Mouse (Mus musculus): Measurements from ENCODE around the gene Inafm2.
A peak's percentile ranks its signal among the peaks of the same experiment; 100 is the strongest.

The Inafm2 gene

DNA sequence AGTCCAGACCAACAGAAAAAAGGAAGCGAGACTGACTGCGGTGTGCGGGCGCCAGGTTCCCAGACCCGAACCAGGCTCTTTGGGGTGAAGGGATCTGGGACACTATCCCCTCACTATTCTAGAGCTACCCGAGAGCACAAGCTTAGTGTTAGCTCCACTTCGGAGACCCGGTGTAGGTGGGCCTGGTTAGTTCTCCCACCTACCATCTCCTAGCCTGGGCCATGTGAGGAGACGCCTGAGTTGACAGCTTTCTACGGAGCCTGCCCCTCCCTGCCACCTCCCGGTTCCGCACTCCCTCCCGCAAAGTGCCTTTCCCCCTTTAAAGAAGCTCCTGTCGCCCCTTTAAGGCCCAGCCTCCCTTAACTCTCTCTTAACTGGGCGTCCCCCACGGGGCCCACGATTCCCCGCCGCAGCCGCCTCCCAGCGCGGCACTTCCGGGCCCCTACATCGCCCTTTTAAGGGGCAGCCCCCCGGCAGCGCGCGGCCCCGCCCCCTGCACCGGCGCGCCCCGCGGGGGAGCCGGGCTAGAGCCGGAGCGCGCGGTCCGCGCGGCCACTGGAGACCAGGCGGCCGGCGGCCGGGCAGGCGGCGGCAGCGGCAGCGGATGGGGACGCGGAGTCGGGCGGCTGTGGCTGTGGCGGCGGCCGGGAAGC is at the start of gene Inafm2:
Inafm2 (plus strand) TSS at position 527 of the 653 bp plus-strand sequence.
- peak; percentile 85 for DNase-seq (ENCODE audit: low read depth)

DNA sequence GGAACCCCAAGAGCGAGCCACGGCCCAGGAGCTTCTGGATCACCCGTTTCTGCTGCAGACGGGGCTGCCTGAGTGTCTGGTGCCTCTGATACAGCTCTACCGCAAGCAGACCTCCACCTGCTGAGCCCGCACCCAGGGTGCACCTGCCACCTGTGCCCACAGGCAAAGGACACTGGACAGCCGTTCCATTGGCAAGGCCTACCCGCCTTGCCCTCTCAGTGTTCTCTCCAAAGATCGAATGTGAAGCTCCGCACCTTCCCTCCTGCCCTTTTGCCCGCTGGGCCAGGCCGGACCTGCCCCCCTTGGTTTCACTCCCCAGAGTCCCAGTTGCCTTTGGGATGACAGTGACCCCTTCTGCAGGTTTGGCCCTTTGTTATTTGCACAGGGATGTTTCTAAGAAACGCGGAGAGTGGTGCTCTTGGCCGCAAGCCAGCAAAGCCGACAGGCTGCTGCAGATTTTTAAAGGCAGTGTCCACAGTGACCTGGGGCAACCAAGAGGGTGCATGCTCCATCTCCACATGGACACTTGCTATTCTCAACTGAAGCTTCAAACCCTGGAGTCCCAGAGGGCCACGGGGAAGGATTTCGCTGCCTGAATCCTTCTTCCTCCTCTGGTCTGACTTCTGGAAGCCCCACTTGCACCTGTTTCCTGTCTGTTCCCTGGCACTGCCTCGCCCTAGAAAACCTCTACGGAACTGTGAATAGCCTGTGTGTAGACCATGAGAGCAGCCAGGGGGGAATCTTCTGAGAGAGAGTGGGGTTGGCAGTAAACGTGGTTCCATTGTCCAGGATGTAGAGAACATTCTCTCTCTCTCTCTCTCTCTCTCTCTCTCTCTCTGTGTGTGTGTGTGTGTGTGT is 48.9 kb upstream of the Inafm2 start:
- peak; percentile 45 for DNase-seq (ENCODE audit: low read depth)

DNA sequence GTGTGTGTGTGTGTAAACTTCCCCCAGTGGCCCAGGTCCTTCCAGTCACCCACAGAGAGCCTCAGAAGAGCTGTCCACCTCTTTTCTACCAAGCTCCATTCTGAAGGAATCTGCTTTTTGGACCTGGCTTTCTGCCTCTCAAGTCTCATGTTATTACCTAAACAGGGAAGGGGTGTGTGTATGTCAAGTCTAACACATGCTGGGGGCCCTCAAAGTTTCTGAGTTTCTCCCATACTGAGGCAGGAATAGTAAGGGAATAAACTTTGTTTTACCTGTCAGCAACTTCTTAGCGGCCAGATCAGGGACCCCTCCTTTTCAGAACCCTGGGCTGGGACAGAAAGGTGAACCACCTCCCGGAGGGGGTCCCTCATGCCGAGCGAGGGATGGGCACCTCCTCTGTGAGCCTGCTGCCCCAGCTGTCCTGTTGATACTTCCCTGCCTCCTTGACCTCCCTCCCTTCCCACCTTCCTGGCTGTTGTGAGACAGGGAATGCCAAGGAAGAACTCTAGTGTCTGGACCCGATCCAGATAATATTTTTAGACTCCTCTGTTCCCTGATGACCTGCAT is 48.2 kb upstream of the Inafm2 start:
- DNase-seq (ENCODE audit: low read depth), result no peak

DNA sequence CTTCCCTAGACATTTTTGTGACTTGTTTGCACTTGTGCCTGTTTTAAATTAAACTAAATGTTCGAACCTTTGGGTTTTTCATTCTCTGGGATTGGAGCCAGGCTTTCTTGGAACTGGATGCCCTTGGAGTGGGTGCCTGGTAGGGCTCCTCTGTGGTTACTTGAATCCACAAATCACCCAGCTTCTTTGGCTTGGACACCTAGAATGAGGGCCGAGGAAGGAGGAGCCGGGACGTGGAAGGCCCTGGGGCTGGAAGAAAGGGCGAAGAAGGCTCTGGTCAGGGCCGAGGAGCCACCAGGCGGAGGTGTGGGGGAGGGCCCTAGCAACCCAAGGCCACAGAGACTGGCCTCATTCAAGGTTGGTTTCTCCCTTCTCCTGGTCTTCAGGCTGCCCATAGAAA is 47.6 kb upstream of the Inafm2 start:
- DNase-seq (ENCODE audit: low read depth), result no peak

DNA sequence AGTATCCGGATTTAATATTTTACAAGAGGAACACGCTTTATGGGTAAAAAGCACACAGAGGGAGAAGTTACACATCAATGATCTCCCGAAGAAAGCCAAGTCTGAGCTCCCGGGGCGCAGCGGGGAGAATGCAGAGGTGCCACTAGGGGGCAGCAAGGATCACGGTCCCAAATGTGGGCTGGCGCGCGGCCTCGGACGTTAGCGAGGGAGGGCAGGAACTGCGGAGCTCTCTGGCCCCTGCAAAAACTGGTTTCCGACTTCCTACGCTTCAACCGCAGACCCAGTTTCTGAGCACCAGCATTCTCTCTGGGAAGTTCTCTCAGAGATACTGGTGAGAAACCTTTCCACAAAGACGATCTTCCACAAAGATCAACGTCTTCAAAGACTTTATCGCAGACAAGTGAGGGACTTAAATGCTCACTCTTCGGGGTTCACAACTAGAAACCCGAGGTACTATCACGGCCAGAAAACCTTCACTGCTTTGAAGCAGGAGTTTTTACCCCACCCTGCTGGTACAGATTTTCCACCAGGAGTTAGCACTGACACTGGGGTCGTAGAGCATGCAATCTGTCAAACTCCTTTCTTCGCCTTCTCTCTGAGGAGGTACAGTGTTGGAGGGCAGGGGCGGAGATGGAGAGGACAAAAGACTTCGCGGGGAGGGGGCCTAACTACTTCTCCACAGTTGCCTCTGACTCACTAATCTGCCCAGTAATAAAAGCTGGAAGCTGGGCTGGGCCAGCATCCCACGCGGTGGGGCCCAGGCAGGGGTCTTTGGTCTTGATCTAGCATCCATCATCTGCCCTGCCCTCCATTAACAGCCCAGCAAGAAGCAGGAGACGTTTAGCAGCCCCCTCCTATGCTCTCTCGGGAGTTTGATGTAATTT is 45.1 kb upstream of the Inafm2 start:
- DNase-seq (ENCODE audit: low read depth), result peak; percentile 86

DNA sequence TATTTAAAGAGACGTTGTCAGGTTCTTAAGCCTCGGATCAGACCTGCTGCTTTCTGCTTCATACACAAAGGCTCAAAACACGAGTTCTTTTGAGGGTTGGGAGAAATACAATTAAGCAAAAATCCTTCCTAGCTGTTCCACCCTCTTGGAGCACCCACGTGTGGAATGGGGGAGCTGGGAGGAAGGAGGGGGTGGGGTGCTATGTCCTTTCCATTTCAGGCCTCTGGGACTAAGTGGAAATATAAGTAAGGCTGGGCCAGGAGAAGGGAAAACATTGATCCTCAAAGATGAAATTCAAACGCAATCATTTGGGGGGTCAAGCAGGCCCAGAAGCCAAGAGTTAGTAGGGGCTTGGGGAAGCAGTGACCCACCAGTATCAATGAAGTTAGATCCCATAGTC is 44.4 kb upstream of the Inafm2 start:
- no peak for DNase-seq (ENCODE audit: low read depth)

DNA sequence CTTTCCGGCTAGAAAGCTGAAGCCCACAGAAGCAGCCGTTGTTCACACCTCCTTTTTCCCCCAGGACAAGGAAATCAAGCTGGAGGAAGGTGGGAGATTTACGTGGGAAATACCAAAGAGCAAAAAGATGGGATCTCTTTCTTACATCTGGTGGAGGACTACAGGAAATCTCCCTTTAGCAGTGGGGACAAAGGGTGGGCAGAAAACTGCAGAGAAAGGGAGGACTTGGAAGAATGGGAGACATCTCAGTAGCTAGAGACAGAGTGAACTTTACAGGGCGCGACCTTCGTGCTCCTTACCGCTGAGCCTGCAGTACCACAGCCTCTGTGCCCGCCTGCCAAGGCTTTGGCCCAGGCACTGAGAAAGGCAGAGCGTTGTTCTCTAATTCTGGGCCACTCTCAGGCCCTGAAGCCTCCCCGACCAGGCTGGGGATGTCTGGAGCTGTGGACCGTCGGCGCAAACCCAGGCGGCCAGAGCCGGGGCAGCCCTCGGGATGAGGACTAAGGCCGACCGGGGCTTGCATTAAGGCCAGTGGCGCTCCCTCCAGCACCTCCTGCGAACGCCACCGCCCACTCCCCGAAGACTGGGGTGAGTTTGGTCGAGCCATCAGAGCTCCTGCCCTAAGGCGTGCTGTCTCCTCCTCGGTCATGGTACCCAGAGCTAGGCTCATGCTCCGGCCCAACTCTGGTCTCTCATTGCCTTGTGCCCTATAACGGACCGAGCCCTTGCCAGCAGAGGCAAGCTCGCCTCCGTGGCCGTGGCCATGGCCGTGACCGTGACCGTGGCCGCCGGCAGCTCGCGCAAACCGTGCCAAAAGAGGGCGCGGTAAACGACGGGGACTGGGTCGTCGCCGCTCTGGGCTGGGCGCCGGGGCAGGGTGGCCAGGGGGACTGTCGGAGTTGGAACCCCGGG is 43.3 kb upstream of the Inafm2 start:
- DNase-seq (ENCODE audit: low read depth), result peak; percentile 34

DNA sequence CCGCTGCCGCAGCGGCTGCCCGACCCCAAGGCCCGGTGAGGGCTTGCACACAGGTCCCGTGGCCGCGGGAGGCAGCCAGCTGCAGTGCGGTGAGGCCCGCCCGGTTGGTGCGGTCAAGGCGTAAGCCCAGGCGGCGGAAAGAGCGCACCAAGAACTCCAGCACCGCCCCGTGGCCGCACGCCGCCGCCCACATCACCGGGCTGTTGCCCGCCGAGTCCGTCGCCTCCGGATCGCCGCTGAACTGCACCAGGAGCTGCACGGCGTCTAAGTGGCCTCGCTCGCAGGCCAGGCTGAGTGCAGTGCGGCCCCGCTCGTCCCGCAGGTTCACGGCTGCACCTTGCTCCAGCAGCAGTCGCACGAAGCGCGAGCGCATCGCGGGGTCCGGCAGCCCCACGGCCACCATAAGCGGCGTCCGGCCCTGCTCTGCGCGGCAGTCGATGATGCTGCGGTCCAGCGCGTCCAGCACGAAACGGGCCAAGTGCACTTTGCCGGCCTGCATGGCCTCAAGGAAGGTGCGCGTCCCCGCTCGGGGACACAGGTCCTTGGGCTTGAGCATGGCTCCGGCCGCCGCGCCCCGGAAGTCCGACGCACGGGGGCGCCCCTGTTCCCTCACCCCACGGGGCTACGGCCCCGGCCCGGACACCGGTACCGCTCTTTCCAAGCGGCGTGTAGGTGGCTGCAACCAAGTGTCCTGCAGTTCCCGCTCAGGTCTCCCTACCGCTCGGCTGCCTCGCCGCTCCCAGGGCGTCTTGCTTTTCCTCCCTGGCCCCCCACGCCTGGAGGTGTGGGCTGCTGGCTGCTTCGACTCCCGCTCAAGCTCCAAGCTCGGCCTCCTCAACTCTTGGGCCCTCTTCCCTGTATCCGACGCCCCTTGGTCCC is 42.4 kb upstream of the Inafm2 start:
- peak; percentile 50 for DNase-seq (ENCODE audit: low read depth)

DNA sequence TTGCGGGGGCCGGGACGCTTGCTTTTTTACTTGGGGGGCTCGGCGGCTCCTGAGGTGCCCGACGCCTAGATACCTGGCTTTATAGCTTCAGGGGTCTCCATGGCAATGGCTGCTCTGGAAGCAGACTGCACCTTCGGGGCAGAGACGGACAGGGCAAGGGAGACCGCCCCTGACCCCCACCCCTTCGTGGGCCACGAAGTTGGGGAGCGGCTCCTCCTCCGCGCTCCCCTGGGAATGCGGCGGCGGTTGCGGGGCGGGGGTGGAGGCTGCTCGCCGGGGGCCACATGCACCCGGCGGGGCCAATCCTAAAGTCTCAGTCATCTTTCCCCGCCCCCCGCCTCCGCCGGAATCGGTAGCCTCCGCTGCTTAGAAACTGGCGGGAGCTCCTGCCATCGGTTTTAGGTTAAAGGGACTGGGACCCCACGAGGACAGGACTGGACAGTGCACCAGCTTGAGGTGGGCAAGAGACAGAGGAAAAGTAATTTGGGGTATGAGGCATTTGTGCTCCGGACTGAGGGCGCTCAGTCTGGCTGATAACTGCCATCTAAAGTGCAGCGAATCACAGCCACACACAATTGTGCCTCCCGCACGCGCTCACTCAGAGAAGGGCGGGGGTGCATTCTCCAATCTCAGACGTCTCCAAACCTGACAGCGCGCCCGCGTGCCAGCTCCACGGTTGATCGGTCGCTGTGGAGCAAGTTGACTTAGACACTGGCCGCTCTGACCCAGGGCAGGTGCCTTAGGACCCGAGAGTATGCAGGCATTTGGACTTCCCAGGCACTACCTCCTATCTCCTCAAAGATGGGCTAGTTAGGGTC is 41.4 kb upstream of the Inafm2 start, which contains the start of gene Ankrd63:
Ankrd63 (minus strand) TSS at position 51 of the 818 bp plus-strand sequence.
- DNase-seq (ENCODE audit: low read depth), result peak; percentile 51

DNA sequence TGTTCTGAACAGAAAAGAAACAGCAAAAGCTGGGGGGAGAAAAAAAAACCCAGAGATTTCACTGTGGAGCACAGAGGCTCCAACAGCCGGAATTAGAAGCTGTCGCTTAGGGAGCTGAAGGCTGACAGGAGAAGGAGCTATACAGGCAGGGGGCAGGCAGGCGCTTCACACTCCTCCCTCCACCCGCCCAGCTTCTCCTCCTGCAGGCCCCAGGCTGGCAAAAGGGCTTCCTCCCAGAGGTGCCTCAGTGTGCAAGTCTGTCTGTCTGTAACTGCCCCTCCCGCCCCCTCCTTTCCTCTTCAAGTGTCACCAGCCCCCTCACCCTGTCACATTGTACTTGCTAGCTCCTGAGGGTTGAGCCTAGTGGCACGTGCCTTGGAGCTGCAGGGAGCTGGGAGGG is 39.1 kb upstream of the Inafm2 start:
- peak; percentile 29 for DNase-seq (ENCODE audit: low read depth)

DNA sequence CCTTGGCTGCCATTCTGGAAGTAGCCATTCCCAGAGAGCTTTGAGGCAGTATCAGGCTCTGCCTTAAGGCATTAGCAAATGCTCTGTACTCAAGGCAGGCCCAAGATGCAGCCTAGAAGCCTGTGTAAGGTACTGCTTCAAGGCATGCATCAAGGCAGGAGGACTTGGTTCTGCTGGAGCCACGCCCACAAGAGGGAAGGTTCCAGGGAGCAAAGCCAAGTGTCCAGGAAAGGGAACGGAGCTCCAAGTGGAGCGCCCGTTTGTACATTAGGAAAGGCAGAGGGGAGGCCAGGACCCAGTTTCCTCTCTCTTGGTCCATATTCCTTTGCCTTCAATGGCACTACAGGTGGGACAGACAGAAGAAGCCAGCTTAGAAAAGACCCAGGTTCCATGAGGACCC is 37.1 kb upstream of the Inafm2 start:
- DNase-seq (ENCODE audit: low read depth), result no peak

DNA sequence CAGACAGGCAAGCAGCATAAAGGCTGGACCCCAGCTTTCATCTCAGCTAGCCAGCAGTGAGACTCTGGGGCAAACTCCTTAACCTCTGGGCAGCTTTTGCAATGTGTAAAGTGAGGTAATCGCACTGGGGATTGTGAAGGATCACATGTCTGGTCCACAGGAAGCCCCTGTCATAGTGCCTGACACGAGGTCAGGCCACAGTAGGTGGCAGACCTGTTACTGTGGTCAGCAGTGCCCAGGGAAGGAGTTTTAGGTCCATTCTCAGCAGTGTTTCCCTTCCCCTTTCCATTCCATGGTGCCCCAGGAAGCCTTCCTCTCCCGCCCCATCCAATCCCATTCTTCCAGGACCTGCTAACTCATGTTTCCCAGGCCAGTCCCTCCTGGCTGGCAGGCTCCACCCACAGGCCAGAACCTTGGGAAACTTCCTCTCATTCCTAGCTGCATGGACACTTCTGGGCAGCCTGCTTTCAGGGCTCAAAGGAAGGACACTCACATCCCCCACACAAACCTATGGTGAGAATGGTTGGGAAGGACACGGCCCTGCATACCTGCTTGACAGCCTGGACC is 35.8 kb upstream of the Inafm2 start:
- no peak for DNase-seq (ENCODE audit: low read depth)

DNA sequence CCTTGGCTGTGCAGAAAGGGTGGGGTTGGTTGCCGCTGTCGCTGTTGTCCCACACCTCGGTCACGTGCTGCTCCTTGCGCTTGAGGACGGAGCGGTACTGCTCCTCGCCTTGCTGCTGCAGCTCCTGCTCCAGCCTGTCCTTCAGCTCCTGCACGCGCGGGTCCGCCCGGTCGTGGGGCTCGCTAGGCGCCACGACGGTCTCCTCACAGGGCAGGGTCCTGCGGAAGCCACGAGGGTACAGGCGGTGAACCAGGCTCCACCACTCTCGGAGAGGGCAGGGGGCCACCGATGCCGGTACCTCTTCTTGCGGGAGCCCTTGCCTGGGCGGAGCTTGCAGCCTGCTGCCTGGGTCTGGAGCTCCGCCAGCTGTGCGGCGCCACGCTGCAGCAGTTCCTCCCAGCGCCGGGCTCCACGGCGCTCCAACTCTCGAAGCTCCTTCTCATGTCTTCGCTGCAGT is 34.5 kb upstream of the Inafm2 start:
- peak; percentile 43 for DNase-seq (ENCODE audit: low read depth)

DNA sequence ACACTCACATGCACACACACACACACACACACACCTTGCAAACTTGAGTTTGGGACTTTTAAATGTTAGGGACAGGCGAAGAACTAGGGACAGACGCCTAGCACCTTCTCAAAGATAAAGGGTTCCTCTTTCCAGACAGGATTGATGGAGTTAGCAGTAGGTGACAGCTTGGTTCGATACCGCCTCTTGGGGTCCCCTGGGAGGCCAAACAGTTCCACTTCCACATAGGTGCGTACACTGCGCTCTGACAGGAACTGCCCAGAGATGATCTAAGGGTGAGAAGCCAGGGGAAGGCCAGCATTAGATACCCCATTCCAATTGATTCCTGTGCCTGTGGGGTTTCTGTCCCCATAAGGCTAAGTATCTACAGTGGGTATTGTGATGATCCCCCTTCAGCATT is 31.9 kb upstream of the Inafm2 start:
- DNase-seq (ENCODE audit: low read depth), result no peak

DNA sequence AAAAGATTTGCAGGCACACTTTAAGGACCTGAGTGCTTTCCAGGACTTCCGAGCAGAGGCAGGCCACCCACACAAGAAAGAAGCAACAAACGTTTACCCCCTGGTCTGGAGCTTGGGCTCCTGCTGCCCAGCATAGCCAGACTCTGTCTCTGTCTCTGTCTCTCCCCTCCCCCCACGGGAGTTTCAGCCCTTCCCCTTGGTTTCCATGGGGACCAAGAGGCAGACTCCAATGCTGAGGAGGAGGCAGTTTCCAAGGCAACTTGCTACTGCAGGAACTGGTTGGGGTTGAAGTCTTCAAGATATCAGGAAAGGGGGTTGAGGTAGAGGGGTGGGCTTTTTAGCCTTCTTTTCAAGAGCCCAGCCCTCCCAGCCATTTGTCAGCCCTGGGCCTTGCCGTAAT is 31.3 kb upstream of the Inafm2 start:
- DNase-seq (ENCODE audit: low read depth), result no peak

DNA sequence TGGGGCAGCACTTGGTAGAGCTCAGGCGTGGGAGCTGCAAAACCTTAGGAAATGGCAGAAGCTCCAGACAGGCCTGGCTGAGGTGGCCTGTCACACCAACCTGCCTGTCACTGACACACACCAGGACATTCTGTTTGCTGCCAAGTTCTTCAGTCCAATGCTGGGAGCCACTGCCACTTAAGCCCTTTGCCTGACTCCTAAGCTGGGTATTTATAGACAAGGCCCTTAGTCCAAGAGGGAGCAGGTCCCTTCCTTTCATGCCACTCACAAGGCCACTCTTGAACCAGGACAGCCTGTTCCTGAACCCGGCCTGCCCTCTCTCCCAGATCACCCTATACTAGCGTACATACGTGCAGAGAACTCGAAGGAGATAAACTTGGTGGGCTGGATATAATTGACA is 28.9 kb upstream of the Inafm2 start:
- DNase-seq (ENCODE audit: low read depth), result no peak

DNA sequence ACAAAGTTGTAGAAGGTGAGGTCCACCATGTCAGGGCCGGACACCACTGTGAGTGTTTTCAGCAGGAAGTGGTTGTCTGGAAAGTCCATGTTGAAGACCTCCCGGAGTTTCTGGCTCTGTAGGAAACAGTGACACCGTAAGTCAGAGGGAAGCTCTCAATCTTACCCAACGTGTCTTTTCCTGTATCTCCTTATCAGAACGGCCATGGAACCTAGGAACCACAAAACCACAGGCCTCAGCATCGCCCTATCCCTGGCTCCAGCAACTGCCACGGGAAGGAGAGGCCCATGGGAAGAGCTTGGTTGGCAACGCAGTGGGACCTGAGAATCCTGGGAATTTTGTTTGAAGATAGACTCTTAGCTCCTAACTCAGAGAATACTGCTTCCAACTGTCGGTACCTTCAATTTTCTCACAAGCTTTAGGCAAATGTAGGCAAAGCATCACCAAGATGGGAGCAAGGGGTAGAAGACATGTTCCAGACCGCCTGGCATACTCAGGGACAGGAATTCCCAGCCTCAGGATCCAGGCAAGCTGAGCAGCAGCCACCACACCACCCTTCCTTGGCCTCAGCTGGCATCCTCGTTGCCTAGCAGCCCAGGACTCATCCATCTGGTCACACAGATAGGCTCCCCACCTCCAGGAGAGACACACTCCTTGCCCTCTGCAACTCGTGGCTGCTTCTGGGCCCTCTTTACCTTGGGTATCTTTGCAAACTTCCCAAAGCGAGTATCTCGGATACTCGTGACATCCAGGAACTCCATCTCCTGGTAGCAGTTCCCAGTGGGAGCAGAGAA is 21.7 kb upstream of the Inafm2 start:
- no peak for DNase-seq (ENCODE audit: low read depth)

DNA sequence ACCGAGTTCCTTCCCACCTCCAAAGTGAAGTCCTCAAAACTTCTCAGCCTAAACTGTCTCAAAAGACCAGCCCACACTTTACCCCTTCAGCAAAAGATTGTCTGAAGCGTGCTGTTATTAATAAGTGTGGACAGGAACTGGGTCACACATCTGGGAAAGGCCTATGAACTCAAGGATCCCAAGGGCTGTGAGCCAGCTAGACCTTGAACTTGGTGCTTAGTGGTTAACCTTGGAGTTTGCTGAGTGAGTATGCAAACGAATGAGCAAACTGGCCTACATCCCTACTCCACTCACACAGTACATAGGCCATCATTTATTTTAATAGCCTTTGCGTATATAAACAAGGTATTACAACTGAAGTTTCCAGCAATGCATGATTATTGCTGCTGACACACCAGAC is 20.0 kb upstream of the Inafm2 start:
- no peak for DNase-seq (ENCODE audit: low read depth)

All from naive thymus-derived CD4-positive, alpha-beta T cell, adult 2 months (primary cell).